Mouse (Mus musculus) testis, postnatal 10 days (tissue): ENCODE measurements at regions not wholly inside any gene's neighbourhood (a gene's known extent, or its start where the extent isn't known, plus 50 kb on each side); places are given as distances from the start of the nearest gene placed in this dataset.

Experiments used
- DNase-seq: peaks from one replicate; pipeline ENCODE4 v3.0.0; 2021; ENCODE audit warnings: low spot score

GRCm38 (mm10) chr6:112133522-112133921, 140.0 kb upstream of the Lmcd1 start:
- peak; percentile 76 for DNase-seq

GRCm38 (mm10) chr6:112152535-112153364, 120.8 kb upstream of the Lmcd1 start:
- no peak for DNase-seq

- no peak for DNase-seq
These were observed 106.1 kb upstream of the Lmcd1 start for GRCm38 (mm10) chr6:112167487-112167886.

GRCm38 (mm10) chr6:112176344-112176743, 97.2 kb upstream of the Lmcd1 start:
- no peak for DNase-seq

GRCm38 (mm10) chr6:112187636-112188035, 85.9 kb upstream of the Lmcd1 start:
- no peak for DNase-seq

- DNase-seq = peak; percentile 78
These were observed 82.5 kb upstream of the Lmcd1 start for GRCm38 (mm10) chr6:112191032-112191431.

GRCm38 (mm10) chr6:112197445-112197844, 76.1 kb upstream of the Lmcd1 start:
- DNase-seq = peak; percentile 86

- DNase-seq = no peak
These were observed 74.3 kb upstream of the Lmcd1 start for GRCm38 (mm10) chr6:112199241-112199640.

GRCm38 (mm10) chr6:112202120-112202519, 71.4 kb upstream of the Lmcd1 start:
- DNase-seq = no peak

- no peak for DNase-seq
These were observed 70.2 kb upstream of the Lmcd1 start for GRCm38 (mm10) chr6:112203321-112203720.

- DNase-seq = no peak
These were observed 68.6 kb upstream of the Lmcd1 start for GRCm38 (mm10) chr6:112204956-112205355.

- no peak for DNase-seq
These were observed 68.0 kb upstream of the Lmcd1 start for GRCm38 (mm10) chr6:112205420-112205995.

- DNase-seq = no peak
These were observed 66.3 kb upstream of the Lmcd1 start for GRCm38 (mm10) chr6:112207229-112207628.

- peak; percentile 50 for DNase-seq
These were observed 63.2 kb upstream of the Lmcd1 start for GRCm38 (mm10) chr6:112210238-112210950.

GRCm38 (mm10) chr6:112216868-112217267, 56.7 kb upstream of the Lmcd1 start:
- no peak for DNase-seq

- DNase-seq = no peak
These were observed 55.3 kb upstream of the Lmcd1 start for GRCm38 (mm10) chr6:112218248-112218647.

- no peak for DNase-seq
These were observed 53.9 kb upstream of the Lmcd1 start for GRCm38 (mm10) chr6:112219641-112220040.

- DNase-seq = no peak
These were observed 53.4 kb upstream of the Lmcd1 start for GRCm38 (mm10) chr6:112220149-112220548.

GRCm38 (mm10) chr6:112221373-112221772, 52.2 kb upstream of the Lmcd1 start:
- no peak for DNase-seq

GRCm38 (mm10) chr6:112223325-112223724, 50.2 kb upstream of the Lmcd1 start:
- no peak for DNase-seq
